Mouse (Mus musculus) forebrain, embryonic 11.5 days (tissue): Measurements from ENCODE around the gene Bhmt2. TPM values are rescaled to one million over a fixed set of nuclear protein-coding genes. Genes with fewer than 3 reads are reported as not detected.

Experiments used
- ATAC-seq: fragments of 200-750 bp; cut with Nextera tagmentation; replicated peaks from 2 replicates; pipeline ENCODE4 v1.8.0; 2017; ENCODE audit warnings: moderate TSS enrichment; ENCODE audit not compliant: low FRiP score
- DNase-seq: peaks from one replicate; pipeline ENCODE4 v3.0.0-alpha.2; 2017; ENCODE audit warnings: low spot score
- H3K27ac ChIP-seq: fragments of 300-500 bp; sonication (generic); 2 replicates; pipeline ENCODE4 v1.5.1; 2014; ENCODE audit warnings: low read depth, low read length
- H3K27me3 ChIP-seq: fragments of 300-500 bp; sonication (generic); 2 replicates; pipeline ENCODE4 v1.6.1; 2014; ENCODE audit warnings: mild to moderate bottlenecking, low read length, mixed read lengths; ENCODE audit not compliant: control insufficient read depth, insufficient read depth
- H3K36me3 ChIP-seq: fragments of 300-500 bp; sonication (generic); 2 replicates; pipeline ENCODE4 v1.6.1; 2014; ENCODE audit warnings: mild to moderate bottlenecking, low read length, moderate library complexity, mixed read lengths; ENCODE audit not compliant: control insufficient read depth, insufficient read depth
- H3K4me1 ChIP-seq: fragments of 300-500 bp; sonication (generic); replicated peaks from 2 replicates; pipeline ENCODE4 v1.6.1; 2014; ENCODE audit warnings: low read length, mixed read lengths; ENCODE audit not compliant: control insufficient read depth, insufficient read depth
- H3K4me2 ChIP-seq: fragments of 300-500 bp; sonication (generic); 2 replicates; pipeline ENCODE4 v1.6.1; 2014; ENCODE audit warnings: low read depth, mild to moderate bottlenecking, low read length, moderate library complexity, mixed read lengths; ENCODE audit not compliant: severe bottlenecking
- H3K4me3 ChIP-seq: fragments of 300-500 bp; sonication (generic); 2 replicates; pipeline ENCODE4 v1.5.1; 2014; ENCODE audit warnings: low read depth, low read length
- H3K9ac ChIP-seq: fragments of 300-500 bp; sonication (generic); 2 replicates; pipeline ENCODE4 v1.6.1; 2014; ENCODE audit warnings: low read length
- H3K9me3 ChIP-seq: fragments of 300-500 bp; sonication (generic); 2 replicates; pipeline ENCODE4 v1.6.1; 2016; ENCODE audit warnings: low read length, mixed read lengths; ENCODE audit not compliant: control insufficient read depth
- WGBS: fragments of 180-500 bp; shearing (Covaris S2); extraction: QIAGEN DNeasy Blood & Tissue Kit; methylation state at CpG from one replicate; pipeline ENCODE4 v1.1.7; 2014; 5-methylcytosine and 5-hydroxymethylcytosine counted together
- polyA plus RNA-seq: library from polyadenylated mRNA; unstranded; fragments of >200 nt; fragmentation: Nextera tagmentation; extraction: Ambion mirVana; gene quantifications from 2 replicates; pipeline ENCODE4 v1.2.1, GENCODE M21; 2014

The Bhmt2 gene
- polyA plus RNA-seq, 1 experiment from 2014 or later, result not detected

DNA sequence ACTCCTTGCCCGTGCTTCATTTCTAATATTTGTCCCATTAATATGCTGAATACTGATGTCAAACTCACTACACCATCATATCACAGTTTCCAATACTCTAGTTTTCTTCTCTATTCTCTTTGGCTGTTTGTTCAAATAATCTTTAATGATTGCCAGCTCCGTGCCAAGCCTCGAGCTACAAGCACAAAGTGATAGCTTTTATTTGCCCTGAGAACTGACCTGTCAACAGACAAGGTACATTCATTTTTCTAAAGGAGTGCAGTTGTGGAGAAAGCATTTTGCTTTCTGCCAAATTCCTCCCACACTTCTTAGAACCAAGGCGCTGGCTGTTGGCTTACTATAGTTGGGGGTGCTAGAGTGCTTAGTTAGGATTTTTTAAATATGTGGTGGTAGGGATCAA, 33.2 kb upstream of the Bhmt2 start:
- no peaks in the 10 kb centered on the region for H3K4me1 ChIP-seq
- no peak overlapping the region for H3K4me3 ChIP-seq
- 92% methylated on average over 4 of the region's 4 CpGs for WGBS
- DNase-seq, result no peak
- H3K9ac ChIP-seq, result no peak overlapping the region
- no peak overlapping the region for H3K4me2 ChIP-seq
- no peaks in the 10 kb centered on the region for H3K36me3 ChIP-seq
- H3K27me3 ChIP-seq, result no peaks in the 10 kb centered on the region
- H3K9me3 ChIP-seq, result no peaks in the 10 kb centered on the region
- H3K27ac ChIP-seq, result no peak overlapping the region
- ATAC-seq, result no peak

DNA sequence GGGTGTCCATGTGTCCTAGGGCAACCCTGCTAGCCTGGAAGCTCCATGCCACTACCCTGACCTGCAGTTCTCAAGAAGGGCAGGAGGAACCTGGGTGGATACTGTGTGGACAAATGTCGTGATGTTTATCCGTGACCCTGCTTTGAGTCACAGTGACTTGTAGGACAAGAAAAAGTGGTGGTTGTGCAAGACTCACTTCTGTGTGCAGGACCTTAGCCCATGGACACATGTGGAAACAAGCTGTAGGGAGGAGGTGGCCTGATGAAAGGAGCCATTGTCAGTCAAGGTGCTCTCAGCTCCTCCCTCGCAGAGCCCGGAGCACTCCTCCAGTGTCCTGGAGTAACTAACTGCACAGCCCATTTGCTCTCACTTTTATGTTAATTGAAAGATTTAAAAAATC, 31.6 kb upstream of the Bhmt2 start:
- 75% methylated on average over 4 of the region's 4 CpGs for WGBS
- H3K4me3 ChIP-seq, result no peak overlapping the region
- no peaks in the 10 kb centered on the region for H3K27me3 ChIP-seq
- H3K27ac ChIP-seq, result no peak overlapping the region
- ATAC-seq (no peak), DNase-seq (no peak)
- no peak overlapping the region for H3K9ac ChIP-seq
- H3K36me3 ChIP-seq, result no peaks in the 10 kb centered on the region
- no peak overlapping the region for H3K4me2 ChIP-seq
- H3K4me1 ChIP-seq, result no peaks in the 10 kb centered on the region
- H3K9me3 ChIP-seq, result no peaks in the 10 kb centered on the region

DNA sequence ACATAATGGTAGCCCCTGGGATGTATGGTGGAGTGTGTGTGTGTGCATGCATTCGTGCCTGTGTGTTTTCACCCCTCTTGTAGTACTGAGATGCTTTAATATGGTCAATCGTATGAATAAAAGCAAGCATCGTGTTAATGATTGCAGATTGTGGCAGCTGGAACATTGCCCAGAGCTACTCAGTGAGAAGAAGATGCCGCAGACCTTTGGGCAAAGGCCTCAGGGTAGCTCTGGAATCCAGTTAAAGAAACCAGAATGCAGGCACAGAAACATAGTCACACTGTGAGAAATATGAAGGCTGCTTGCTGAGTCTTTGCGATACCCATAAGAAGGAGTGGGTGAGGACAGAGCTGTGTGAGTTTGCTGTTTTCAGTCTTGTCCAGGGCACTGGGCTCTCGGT, 24.8 kb upstream of the Bhmt2 start:
- Histone ChIP-seq H3K27me3 (no peaks in the 10 kb centered on the region), H3K27ac (no peak overlapping the region), H3K4me3 (no peak overlapping the region), H3K9me3 (no peaks in the 10 kb centered on the region), H3K4me1 (no peaks in the 10 kb centered on the region), H3K4me2 (no peak overlapping the region), H3K36me3 (no peaks in the 10 kb centered on the region), H3K9ac (no peak overlapping the region)
- ATAC-seq, result no peak
- DNase-seq, result no peak
- WGBS, result 92% methylated on average over 6 of the region's 6 CpGs

DNA sequence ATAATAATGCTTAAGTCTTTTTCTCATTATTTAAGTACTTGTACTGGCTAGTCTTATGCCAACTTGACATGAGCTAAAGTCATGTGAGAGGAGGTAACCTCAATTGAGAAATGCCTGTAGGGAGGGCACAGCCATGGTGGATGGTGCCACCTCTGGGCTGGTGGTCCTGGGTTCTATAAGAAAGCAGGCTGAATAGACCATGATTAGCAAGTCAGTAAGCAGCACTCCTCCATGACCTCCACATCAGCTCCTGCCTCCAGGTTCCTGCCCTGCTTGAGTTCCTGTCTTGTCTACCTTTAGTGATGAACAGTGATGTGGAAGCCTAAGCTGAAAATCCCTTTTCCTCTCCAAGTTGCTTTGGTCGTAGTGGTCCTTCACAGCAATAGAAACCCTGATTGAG, 16.7 kb upstream of the Bhmt2 start:
- Histone ChIP-seq H3K27ac (no peak overlapping the region), H3K4me2 (no peak overlapping the region), H3K36me3 (no peaks in the 10 kb centered on the region), H3K9me3 (no peaks in the 10 kb centered on the region), H3K4me3 (no peak overlapping the region), H3K27me3 (no peaks in the 10 kb centered on the region), H3K9ac (no peak overlapping the region), H3K4me1 (no peaks in the 10 kb centered on the region)
- DNase-seq (no peak), ATAC-seq (no peak)
- WGBS, result 87% methylated on average over 1 of the region's 1 CpGs

DNA sequence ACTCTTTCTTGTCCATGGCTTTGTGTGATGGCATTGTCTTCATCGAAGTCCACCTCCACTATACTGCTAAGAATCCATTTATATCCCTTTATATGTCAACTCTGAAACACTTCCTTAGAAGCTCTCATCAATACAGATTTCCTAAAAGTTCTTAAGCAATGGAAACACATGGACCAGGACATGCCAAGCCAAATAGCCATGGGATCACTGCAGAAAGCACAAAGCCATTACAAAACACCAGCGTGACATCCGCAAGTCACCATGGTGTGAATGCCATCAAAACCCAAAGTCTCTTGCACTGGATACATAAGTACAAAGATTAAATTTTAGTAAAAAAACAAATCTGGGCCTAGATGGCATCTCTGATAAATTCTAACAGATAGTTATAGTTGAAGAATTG, 15.5 kb upstream of the Bhmt2 start:
- WGBS, result 91% methylated on average over 3 of the region's 3 CpGs
- no peaks in the 10 kb centered on the region for H3K36me3 ChIP-seq
- H3K4me1 ChIP-seq, result no peaks in the 10 kb centered on the region
- no peaks in the 10 kb centered on the region for H3K9me3 ChIP-seq
- no peak overlapping the region for H3K27ac ChIP-seq
- ATAC-seq (no peak), DNase-seq (no peak)
- H3K27me3 ChIP-seq, result no peaks in the 10 kb centered on the region
- H3K4me3 ChIP-seq, result no peak overlapping the region
- no peak overlapping the region for H3K4me2 ChIP-seq
- no peak overlapping the region for H3K9ac ChIP-seq

DNA sequence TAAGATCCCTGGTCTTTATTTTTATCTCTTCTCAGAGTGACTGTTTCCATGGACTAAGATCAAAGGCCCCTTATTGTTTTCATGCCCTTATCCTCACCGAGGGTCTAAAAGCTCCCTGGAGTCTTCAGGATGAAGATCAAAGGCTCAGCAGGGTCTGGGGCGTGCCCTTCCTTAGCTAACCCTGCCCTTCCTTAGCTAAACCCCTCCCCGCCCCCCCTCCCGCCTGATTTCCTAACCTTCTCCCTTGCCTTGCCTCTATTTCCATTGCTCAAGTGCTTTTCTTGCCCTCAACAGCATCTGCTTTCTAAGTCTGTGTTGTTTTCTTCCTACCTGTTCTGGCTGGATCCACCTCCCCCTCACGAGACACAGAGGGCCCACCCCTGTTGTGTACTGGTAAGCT, 13.2 kb upstream of the Bhmt2 start:
- Histone ChIP-seq H3K4me2 (no peak overlapping the region), H3K9me3 (no peaks in the 10 kb centered on the region), H3K27me3 (no peaks in the 10 kb centered on the region), H3K9ac (no peak overlapping the region), H3K4me3 (no peak overlapping the region), H3K4me1 (no peaks in the 10 kb centered on the region), H3K27ac (no peak overlapping the region), H3K36me3 (no peaks in the 10 kb centered on the region)
- no peak for ATAC-seq
- WGBS, result 10% methylated on average over 5 of the region's 5 CpGs
- no peak for DNase-seq

DNA sequence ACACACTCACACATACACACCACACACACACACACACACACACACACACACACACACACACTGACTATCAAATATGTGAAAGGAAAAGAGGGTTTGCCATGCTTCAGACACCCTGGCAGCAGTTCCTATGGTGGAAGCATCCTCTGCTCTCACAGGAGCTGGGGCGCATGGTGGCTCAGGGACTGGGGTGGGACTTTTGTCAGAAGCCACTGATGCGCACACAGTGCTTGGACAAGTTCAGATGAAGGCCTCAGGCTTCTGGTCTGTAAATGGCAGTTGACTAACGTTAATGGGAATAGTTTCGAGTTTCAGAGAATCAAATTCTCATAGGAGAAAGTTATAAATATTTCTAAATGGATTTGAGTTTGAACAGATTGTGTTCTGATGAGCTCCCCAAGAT, 11.1 kb upstream of the Bhmt2 start:
- Histone ChIP-seq H3K27me3 (no peaks in the 10 kb centered on the region), H3K27ac (no peak overlapping the region), H3K4me2 (no peak overlapping the region), H3K4me1 (no peaks in the 10 kb centered on the region), H3K9ac (no peak overlapping the region), H3K9me3 (no peaks in the 10 kb centered on the region), H3K4me3 (no peak overlapping the region), H3K36me3 (no peaks in the 10 kb centered on the region)
- no peak for ATAC-seq
- DNase-seq, result no peak
- 70% methylated on average over 4 of the region's 4 CpGs for WGBS

DNA sequence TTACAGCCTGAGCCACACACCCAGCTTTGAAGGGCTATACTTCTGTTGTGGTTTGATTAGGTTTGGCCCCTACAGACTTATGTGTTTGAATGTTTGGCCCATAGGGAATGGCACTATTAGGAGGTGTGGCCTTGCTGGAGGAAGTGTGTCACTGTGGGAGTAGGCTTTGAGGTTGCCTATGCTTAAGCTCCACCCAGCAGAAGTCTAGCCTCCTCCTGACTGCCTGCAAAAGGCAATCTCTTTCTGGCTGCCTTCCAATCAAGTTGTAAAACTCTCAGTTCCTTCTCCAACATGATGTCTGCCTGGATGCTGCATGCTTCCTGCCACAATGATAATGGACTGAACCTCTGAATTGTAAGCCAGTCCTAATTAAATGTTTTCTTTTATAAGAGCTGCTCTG, 9.2 kb upstream of the Bhmt2 start:
- DNase-seq, result no peak

DNA sequence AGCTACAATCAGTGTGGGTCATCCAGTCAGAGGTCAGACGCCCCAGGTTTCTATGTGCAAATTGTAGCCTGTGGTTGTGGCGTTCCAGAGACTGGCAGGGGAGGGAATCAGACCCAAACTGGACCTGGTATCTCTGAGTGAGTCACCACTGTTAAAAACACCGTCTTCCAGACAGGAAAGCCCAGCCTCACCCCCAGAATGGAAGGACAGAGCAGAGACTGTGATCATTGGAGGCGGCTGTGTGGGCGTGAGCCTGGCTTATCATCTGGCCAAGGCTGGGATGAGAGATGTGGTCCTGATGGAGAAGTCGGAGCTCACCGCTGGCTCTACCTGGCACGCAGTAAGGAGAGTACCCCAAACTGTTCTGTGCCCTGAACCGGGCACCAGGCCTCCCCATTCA, 2.8 kb upstream of the Bhmt2 start:
- no peak overlapping the region for H3K4me3 ChIP-seq
- no peaks in the 10 kb centered on the region for H3K9me3 ChIP-seq
- no peak overlapping the region for H3K9ac ChIP-seq
- DNase-seq, result no peak
- no peak overlapping the region for H3K4me2 ChIP-seq
- 0 out of 2 replicates have a peak, but pooled peaks cover 1% of the 10 kb centered on the region for H3K4me1 ChIP-seq
- WGBS, result 79% methylated on average over 9 of the region's 9 CpGs
- ATAC-seq, result no peak
- H3K27ac ChIP-seq, result no peak overlapping the region
- no peaks in the 10 kb centered on the region for H3K36me3 ChIP-seq
- H3K27me3 ChIP-seq, result peaks cover 6% of the 10 kb centered on the region; the same call in 1 of the 2 replicates

More for the DNA sequence above, 9.2 kb upstream of the Bhmt2 start:
- H3K36me3 ChIP-seq, result no peaks in the 10 kb centered on the region
- no peak overlapping the region for H3K9ac ChIP-seq
- H3K4me2 ChIP-seq, result no peak overlapping the region
- no peak overlapping the region for H3K27ac ChIP-seq
- H3K4me1 ChIP-seq, result no peaks in the 10 kb centered on the region
- no peak overlapping the region for H3K4me3 ChIP-seq
- H3K27me3 ChIP-seq, result no peaks in the 10 kb centered on the region
- no peak for ATAC-seq
- H3K9me3 ChIP-seq, result no peaks in the 10 kb centered on the region
